Mouse (Mus musculus) bone marrow macrophage, adult 2 months (primary cell): ENCODE results near the gene Hopx. TPM values are rescaled to one million over a fixed set of nuclear protein-coding genes. Genes with fewer than 3 reads are reported as not detected.

ENCODE experiments used
- H3K27ac ChIP-seq: 2 replicates; pipeline ENCODE4 v1.5.1; 2012; ENCODE audit warnings: low read depth, low read length; ENCODE audit not compliant: insufficient read depth
- H3K4me1 ChIP-seq: 2 replicates; pipeline ENCODE4 v1.6.1; 2012; ENCODE audit warnings: low read length; ENCODE audit not compliant: control insufficient read depth, insufficient read depth
- H3K4me3 ChIP-seq: 2 replicates; pipeline ENCODE4 v1.5.1; 2012; ENCODE audit warnings: mild to moderate bottlenecking, low read length, moderate library complexity; ENCODE audit not compliant: insufficient read depth
- CTCF ChIP-seq: IDR thresholded peaks from 2 replicates; pipeline ENCODE4 v1.5.1; 2012; ENCODE audit warnings: low read depth, mild to moderate bottlenecking, low read length, moderate library complexity
- POLR2A ChIP-seq: IDR thresholded peaks from 2 replicates; pipeline ENCODE4 v1.6.1; 2012; ENCODE audit warnings: mild to moderate bottlenecking, low read depth, low read length, borderline replicate concordance
- polyA plus RNA-seq: library from polyadenylated mRNA; stranded (reverse); fragments of >200 nt; gene quantifications from 2 replicates; pipeline ENCODE4 v1.2.4, GENCODE M21; 2012; ENCODE audit not compliant: missing spikeins, insufficient read depth, insufficient read length

Gene Hopx
- polyA plus RNA-seq, 1 experiment: 1.7 TPM

- Histone ChIP-seq H3K4me3 (no peak overlapping the region), H3K4me1 (0 out of 2 replicates have a peak, but pooled peaks cover 2% of the 10 kb centered on the region), H3K27ac (no peak overlapping the region)
- TF ChIP-seq POLR2A (no peak), CTCF (no peak)
These were observed 21.0 kb downstream of the Hopx start for GRCm38 (mm10) chr5:77093961-77094360.

- H3K4me3 ChIP-seq: no peak overlapping the region
- H3K4me1 ChIP-seq: 0 out of 2 replicates have a peak, but pooled peaks cover 2% of the 10 kb centered on the region
- no peak overlapping the region for H3K27ac ChIP-seq
- TF ChIP-seq POLR2A (no peak), CTCF (no peak)
These were observed 22.4 kb downstream of the Hopx start for GRCm38 (mm10) chr5:77092531-77092930.

GRCm38 (mm10) chr5:77091923-77092322 lies 23.0 kb downstream of the Hopx start:
- 0 out of 2 replicates have a peak, but pooled peaks cover 2% of the 10 kb centered on the region for H3K4me1 ChIP-seq
- H3K27ac ChIP-seq: no peak overlapping the region
- H3K4me3 ChIP-seq: no peak overlapping the region
- no peak for TF ChIP-seq POLR2A
- no peak for TF ChIP-seq CTCF

- H3K27ac ChIP-seq: no peak overlapping the region
- 0 out of 2 replicates have a peak, but pooled peaks cover 2% of the 10 kb centered on the region for H3K4me1 ChIP-seq
- H3K4me3 ChIP-seq: no peak overlapping the region
- TF ChIP-seq CTCF (no peak), POLR2A (no peak)
These were observed 24.3 kb downstream of the Hopx start for GRCm38 (mm10) chr5:77090521-77091096.

- H3K27ac ChIP-seq: no peak overlapping the region
- TF ChIP-seq POLR2A: no peak
- TF ChIP-seq CTCF: no peak
- H3K4me3 ChIP-seq: no peak overlapping the region
- H3K4me1 ChIP-seq: 0 out of 2 replicates have a peak, but pooled peaks cover 2% of the 10 kb centered on the region
These were observed 25.0 kb downstream of the Hopx start for GRCm38 (mm10) chr5:77089901-77090300.

- Histone ChIP-seq H3K27ac (no peak overlapping the region), H3K4me1 (0 out of 2 replicates have a peak, but pooled peaks cover 2% of the 10 kb centered on the region), H3K4me3 (no peak overlapping the region)
- TF ChIP-seq POLR2A: no peak
- peak; percentile 31; the same call in 1 of the 2 replicates for TF ChIP-seq CTCF
These were observed 25.6 kb downstream of the Hopx start for GRCm38 (mm10) chr5:77089294-77089693.

- no peak overlapping the region for H3K27ac ChIP-seq
- H3K4me3 ChIP-seq: no peak overlapping the region
- no peak for TF ChIP-seq POLR2A
- no peak for TF ChIP-seq CTCF
- H3K4me1 ChIP-seq: no peaks in the 10 kb centered on the region
These were observed 27.8 kb downstream of the Hopx start for GRCm38 (mm10) chr5:77087122-77087521.

- Histone ChIP-seq H3K4me1 (no peaks in the 10 kb centered on the region), H3K27ac (no peak overlapping the region), H3K4me3 (no peak overlapping the region)
- TF ChIP-seq POLR2A (no peak), CTCF (no peak)
These were observed 28.4 kb downstream of the Hopx start for GRCm38 (mm10) chr5:77086541-77086940.

GRCm38 (mm10) chr5:77085753-77086450 lies 29.0 kb downstream of the Hopx start:
- no peak overlapping the region for H3K4me3 ChIP-seq
- H3K27ac ChIP-seq: no peak overlapping the region
- H3K4me1 ChIP-seq: no peaks in the 10 kb centered on the region
- TF ChIP-seq CTCF (no peak), POLR2A (no peak)

GRCm38 (mm10) chr5:77084418-77084817 lies 30.5 kb downstream of the Hopx start:
- no peak overlapping the region for H3K4me3 ChIP-seq
- no peak overlapping the region for H3K27ac ChIP-seq
- TF ChIP-seq POLR2A (no peak), CTCF (no peak)
- H3K4me1 ChIP-seq: no peaks in the 10 kb centered on the region
